Mouse (Mus musculus) small intestine, adult 2 months (tissue): Measurements from ENCODE around the gene Tac2.
A peak's percentile ranks its signal among the peaks of the same experiment; 100 is the strongest.

ENCODE experiments used
- CTCF ChIP-seq: fragments of 200-500 bp; IDR thresholded peaks from 2 replicates; pipeline ENCODE4 v1.5.1; 2012; ENCODE audit warnings: low read depth, mild to moderate bottlenecking, control low read depth, inconsistent platforms, low read length, moderate library complexity, mixed read lengths; ENCODE audit not compliant: insufficient replicate concordance, insufficient read length; ENCODE audit errors: extremely low read depth
- POLR2A ChIP-seq: fragments of 200-500 bp; IDR thresholded peaks from 2 replicates; pipeline ENCODE4 v1.6.1; 2012; ENCODE audit warnings: low read depth, mild to moderate bottlenecking, control low read depth, inconsistent platforms, low read length, moderate library complexity

- TF ChIP-seq CTCF (peak; percentile 77; the same call in 1 of the 2 replicates), POLR2A (no peak)
Observed at GRCm38 (mm10) chr10:127677591-127678336, 46.5 kb upstream of the Tac2 start.
